ENCODE assay signal across 10 mouse cellular contexts in the genomic region with DNA sequence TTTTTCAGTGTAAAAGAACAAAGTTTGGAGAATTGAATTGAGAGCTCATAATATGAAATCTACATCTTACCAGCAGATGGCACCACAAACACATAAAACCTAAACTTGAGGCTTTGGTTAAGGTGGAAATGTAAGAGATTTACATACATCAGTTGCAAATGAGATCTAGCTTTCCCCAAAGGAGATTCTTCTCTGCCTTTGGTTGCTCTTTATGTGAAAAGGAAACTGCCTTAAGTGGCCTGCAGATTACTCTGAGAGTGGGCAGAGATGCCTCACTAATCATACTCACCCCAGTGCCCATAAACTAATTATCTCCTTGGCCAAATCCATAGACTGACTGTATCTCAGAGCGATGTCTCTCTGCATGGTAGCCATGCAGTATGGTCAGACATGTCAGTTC. TPM values are rescaled to one million over a fixed set of nuclear protein-coding genes. Genes with fewer than 3 reads are reported as not detected.
DNase-seq lines count a peak whose midpoint lies in the region; ATAC-seq lines count a peak whose summit lies in the region.
"Had no signal": no experiment of that assay in that cellular context is flagged by ENCODE, and none has a peak within 500 bp of the region (broad histone marks: within the 10 kb centered on the region; RNA-seq: fewer than 3 reads in every experiment).

No protein-coding gene starts in this region.

- H3K4me3 ChIP-seq in forebrain, embryonic 15.5 days = no peak overlapping the region
- no peak overlapping the region for H3K4me3 ChIP-seq in heart, embryonic 11.5 days (ENCODE audit: low read depth, low read length)
- H3K4me3 ChIP-seq: myocyte had no signal

- H3K27me3 ChIP-seq in forebrain, embryonic 15.5 days = no peaks in the 10 kb centered on the region
- no peaks in the 10 kb centered on the region for H3K27me3 ChIP-seq in heart, embryonic 11.5 days (ENCODE audit: control insufficient read depth, insufficient read depth, low read length)

- no peak overlapping the region for H3K27ac ChIP-seq in forebrain, embryonic 15.5 days (replicated peaks)
- H3K27ac ChIP-seq in heart, embryonic 11.5 days (ENCODE audit: low read depth, low read length) = no peak overlapping the region

- intact Hi-C loops in heart, postnatal 36 days (cut with DNase I) = loop anchor here (1.0 to 5.0 kb wide), 2 partner anchors 662 to 1338 kb away; no protein-coding TSS in a partner anchor
- intact Hi-C loops in heart, postnatal 25 days (cut with DNase I) = loop anchor here (2.0 kb wide), 1 partner anchor 1339 kb away; no protein-coding TSS in a partner anchor

- 91% methylated on average over 1 of the region's 1 CpGs for WGBS in forebrain, embryonic 15.5 days
- 68% methylated on average over 1 of the region's 1 CpGs for WGBS in heart, embryonic 11.5 days (ENCODE audit: insufficient replicate concordance)

- no peak overlapping the region for H3K4me2 ChIP-seq in forebrain, embryonic 15.5 days (replicated peaks)
- H3K4me2 ChIP-seq in heart, embryonic 11.5 days = no peak overlapping the region

- peak; percentile 8 for DNase-seq in heart, adult 8-10 months (ENCODE audit: low spot score)
- no peak for DNase-seq in heart, postnatal 36 days
- DNase-seq in thymus, postnatal 0 days (ENCODE audit: low spot score) = peak; percentile 14
- DNase-seq in thymus, postnatal 10 days (ENCODE audit: low spot score in 2 of 2) = no peak
- DNase-seq in retina, postnatal 1 day = peak; percentile 67
- DNase-seq in heart, postnatal 25 days (ENCODE audit: low spot score) = no peak

- ATAC-seq in forebrain, embryonic 15.5 days (replicated peaks) = peak; percentile 53; the same call in 1 of the 2 replicates
- ATAC-seq in heart, embryonic 11.5 days (replicated peaks; ENCODE audit: insufficient number of reproducible peaks, low FRiP score, low TSS enrichment) = no peak

- no peaks in the 10 kb centered on the region for H3K9me3 ChIP-seq in forebrain, embryonic 15.5 days
- H3K9me3 ChIP-seq in heart, embryonic 11.5 days (replicated peaks; ENCODE audit: control insufficient read depth, low read length) = no peaks in the 10 kb centered on the region

- H3K9ac ChIP-seq in forebrain, embryonic 15.5 days (replicated peaks) = no peak overlapping the region
- no peak overlapping the region for H3K9ac ChIP-seq in heart, embryonic 11.5 days (ENCODE audit: low read depth, low read length)

- peaks cover 7% of the 10 kb centered on the region for H3K4me1 ChIP-seq in forebrain, embryonic 15.5 days
- H3K4me1 ChIP-seq in heart, embryonic 11.5 days (ENCODE audit: control insufficient read depth, insufficient read depth, low read length) = no peaks in the 10 kb centered on the region

- H3K36me3 ChIP-seq in forebrain, embryonic 15.5 days = no peaks in the 10 kb centered on the region
- H3K36me3 ChIP-seq in heart, embryonic 11.5 days (ENCODE audit: control insufficient read depth, insufficient read depth, low read length) = no peaks in the 10 kb centered on the region

RNA-seq across cellular contexts. Expression of a gene that starts 35.6 kb away (rescaled TPM):
- not detected for total RNA-seq in heart, adult 8-10 months (2022)
- total RNA-seq in heart, postnatal 36 days (2021) = not detected
- 0.20 and 0.31 TPM in 2 replicates for polyA plus RNA-seq in thymus, postnatal 0 days (2015; fragmentation: Nextera tagmentation; extraction: Ambion mirVana)
- polyA plus RNA-seq in forebrain, embryonic 15.5 days (2015; fragmentation: Nextera tagmentation; extraction: Ambion mirVana) = 0.42 and 0.93 TPM in 2 replicates
- total RNA-seq in heart, postnatal 25 days (2021) = not detected
- 1.7 and 2.6 TPM in 2 replicates for polyA plus RNA-seq in heart, embryonic 11.5 days (2014; fragmentation: Nextera tagmentation; extraction: Ambion mirVana)
- total RNA-seq: heart, postnatal 14 days had no signal
- polyA plus RNA-seq: myocyte had no signal

RNA-seq across cellular contexts. Expression of a gene that starts 51.0 kb away (rescaled TPM):
- total RNA-seq in heart, adult 8-10 months (2022) = 10 to 100 TPM; 15.2 to 23.5 (median 16.9) TPM
- total RNA-seq in heart, postnatal 36 days (2021) = 10 to 100 TPM; 20.8 to 22.7 TPM
- polyA plus RNA-seq in thymus, postnatal 0 days (2015; fragmentation: Nextera tagmentation; extraction: Ambion mirVana) = 121 and 122 TPM in 2 replicates
- 74.6 and 74.7 TPM in 2 replicates for polyA plus RNA-seq in forebrain, embryonic 15.5 days (2015; fragmentation: Nextera tagmentation; extraction: Ambion mirVana)
- total RNA-seq in heart, postnatal 25 days (2021) = 10 to 100 TPM; 20.0 to 20.2 TPM
- 63.8 and 65.1 TPM in 2 replicates for polyA plus RNA-seq in heart, embryonic 11.5 days (2014; fragmentation: Nextera tagmentation; extraction: Ambion mirVana)

Comparison
In these comparisons a context has a peak if more than half of its experiments do, and no peak if none do; other contexts are left out.
1. DNase-seq: peak in heart, adult 8-10 months (single experiment), thymus, postnatal 0 days (single experiment) and retina, postnatal 1 day (single experiment); none in heart, postnatal 36 days (0 of 2), thymus, postnatal 10 days (0 of 2) and heart, postnatal 25 days (single experiment).